Mouse (Mus musculus) spleen, postnatal 14 days (tissue): ENCODE data around the gene Gm11027.
A peak's percentile ranks its signal among the peaks of the same experiment; 100 is the strongest.
"Not testable (repeated sequence)": the region's sequence is repeated elsewhere in the genome, so short reads cannot be mapped to it uniquely, and the experiment has no call there.

ENCODE experiments used
- DNase-seq, 2 experiments: peaks; one replicate each; pipeline ENCODE4 v3.0.0; 2021 to 2022; ENCODE audit warnings: low spot score in 2 of 2

Gene Gm11027

DNA sequence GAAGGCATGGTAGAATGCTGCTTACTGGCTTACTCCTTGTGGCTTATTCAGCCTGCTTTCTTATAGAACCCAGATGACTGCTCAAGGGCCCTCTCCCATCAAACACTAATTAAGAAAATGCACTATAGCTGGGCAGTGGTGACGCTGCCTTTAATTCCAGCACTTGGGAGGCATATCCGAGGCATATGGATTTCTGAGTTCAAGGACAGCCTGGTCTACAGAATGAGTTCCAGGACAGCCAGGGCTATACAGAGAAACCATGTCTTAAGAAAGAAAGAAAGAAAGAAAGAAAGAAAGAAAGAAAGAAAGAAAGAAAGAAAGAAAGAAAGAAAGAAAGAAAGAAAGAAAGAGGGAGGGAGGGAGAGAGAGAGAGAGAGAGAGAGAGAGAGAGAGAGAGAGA, at the start of gene Gm11027:
Gene Gm11027 (plus strand): TSS at position 301 of the 400 bp plus-strand sequence.
- not testable (repeated sequence) for DNase-seq

- no peak for DNase-seq
Measured at GRCm38 (mm10) chr12:116226289-116227057, 48.7 kb upstream of the Gm11027 start.

DNA sequence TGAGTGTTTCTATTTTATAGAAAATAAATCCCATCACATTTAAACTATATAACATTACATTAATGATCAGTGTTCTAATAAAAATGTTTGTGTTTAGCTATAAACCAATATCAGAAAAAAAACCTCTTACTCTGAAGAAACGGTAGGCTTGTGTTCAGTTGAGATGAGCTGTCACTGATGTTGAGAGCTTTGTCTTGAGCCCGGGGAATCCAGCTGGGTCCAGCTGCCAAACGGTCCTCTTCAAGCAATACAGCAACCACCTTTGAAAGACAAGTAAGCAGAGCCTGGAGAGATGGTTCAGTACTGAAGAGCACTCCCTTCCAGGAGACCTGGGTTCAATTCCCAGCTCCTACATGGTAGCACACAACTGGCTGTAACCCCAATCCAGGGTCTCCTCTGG, 45.7 kb upstream of the Gm11027 start:
- no peak for DNase-seq

DNA sequence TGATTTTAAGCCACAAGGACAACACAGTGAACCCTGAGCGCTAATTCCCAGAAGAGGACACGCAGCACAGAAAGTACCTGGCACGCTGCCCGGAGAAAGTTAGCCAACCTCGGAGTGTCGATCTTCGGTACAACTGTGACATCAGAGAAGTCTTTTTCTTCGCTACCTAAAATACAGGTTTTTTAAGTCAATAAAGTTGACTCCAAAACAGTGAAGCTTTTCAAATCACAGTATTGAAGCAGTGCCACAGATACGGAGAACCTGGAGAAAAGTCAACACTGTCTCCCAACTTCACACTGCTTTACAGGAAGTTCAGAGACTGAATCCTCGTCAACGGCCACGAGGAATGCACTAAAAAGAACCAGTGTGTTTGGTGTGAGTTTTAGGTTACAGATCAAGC, 43.6 kb upstream of the Gm11027 start:
- DNase-seq, result no peak

- DNase-seq, result no peak
Measured at GRCm38 (mm10) chr12:116232061-116232460, 43.1 kb upstream of the Gm11027 start.

- no peak for DNase-seq
Measured at GRCm38 (mm10) chr12:116235356-116235755, 39.8 kb upstream of the Gm11027 start.

DNA sequence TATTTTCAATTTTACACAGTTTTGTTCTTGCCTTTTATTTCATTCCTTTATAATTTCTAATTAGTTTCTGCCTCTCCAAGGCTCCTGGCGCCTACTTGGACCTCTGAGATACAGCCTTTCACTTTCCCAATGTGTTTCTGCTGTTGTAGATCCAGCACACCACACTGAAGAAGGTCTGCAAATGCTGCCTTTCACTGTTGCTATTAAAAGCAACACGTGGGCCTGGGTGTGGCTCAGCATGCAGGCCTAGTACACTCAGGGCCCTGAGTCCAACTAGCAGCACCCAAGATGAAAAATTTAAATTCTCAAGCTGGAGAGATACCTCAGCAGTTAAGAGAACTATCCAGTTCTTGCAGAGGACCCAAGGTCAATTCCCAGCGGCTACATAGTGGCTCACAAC, 38.5 kb upstream of the Gm11027 start:
- no peak for DNase-seq

DNA sequence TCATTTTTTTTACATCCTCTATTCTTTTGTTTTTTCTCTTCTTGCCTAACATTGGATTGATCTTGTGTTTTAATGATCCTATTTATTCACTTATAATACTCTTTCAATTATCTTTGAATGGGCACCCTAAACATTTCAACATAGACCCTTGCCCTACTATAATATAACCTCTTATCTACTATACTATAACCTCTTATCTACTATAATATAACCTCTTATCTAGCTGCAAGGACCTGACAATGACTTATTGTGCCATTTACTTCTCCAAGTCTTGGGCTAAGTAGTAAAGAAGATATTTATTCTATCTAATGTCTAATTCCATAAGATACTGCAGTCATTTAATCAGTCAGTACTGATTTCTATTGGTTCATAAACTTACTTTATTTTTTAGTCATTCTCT, 36.8 kb upstream of the Gm11027 start:
- no peak for DNase-seq

DNA sequence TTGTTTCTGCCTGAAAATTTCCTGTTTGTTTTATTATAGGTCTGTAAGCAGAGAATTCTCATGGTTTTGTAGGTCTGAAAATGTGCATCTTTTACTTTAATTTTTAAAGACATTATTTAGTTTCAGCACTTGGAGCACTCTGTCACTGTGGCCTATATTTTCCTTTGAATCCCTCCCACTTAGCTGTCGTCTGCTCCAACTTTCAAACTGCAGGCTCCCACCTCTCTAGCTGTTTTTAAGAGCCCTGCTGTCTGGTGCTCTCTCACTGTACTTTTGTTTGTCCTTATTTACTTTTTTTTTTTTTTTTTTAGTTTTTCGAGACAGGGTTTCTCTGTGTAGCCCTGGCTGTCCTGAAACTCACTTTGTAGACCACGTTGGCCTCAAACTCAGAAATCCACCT, 36.4 kb upstream of the Gm11027 start:
- DNase-seq, result no peak

DNA sequence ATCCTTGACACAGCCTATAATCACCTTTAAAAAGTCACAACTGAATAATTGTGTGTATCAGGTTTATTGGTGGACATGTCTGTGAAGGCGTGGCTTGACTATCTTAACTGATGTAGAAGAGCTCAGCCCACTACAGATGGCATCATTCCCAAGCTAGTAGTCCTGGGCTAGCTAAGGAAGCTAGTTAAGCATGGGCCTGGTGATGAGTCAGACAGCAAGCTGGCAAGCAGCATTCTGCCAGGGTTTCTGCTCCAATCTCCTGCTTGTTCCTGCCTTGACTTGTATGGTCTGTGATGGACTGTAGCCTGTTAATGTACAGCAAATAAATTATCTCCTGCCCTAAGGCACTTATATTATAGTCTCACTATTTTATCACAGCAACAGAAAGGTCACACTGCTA, 30.6 kb upstream of the Gm11027 start:
- DNase-seq, result no peak

GRCm38 (mm10) chr12:116254652-116255051, 20.5 kb upstream of the Gm11027 start:
- DNase-seq, result no peak

- DNase-seq, result no peak
Measured at GRCm38 (mm10) chr12:116255636-116256035, 19.6 kb upstream of the Gm11027 start.

GRCm38 (mm10) chr12:116258321-116258720, 16.9 kb upstream of the Gm11027 start:
- no peak for DNase-seq

- peak; percentile 77 to 83 for DNase-seq
Measured at GRCm38 (mm10) chr12:116262555-116263341, 12.4 kb upstream of the Gm11027 start, which contains the start of gene Wdr60. TSS of gene Wdr60 (minus strand) at chr12:116263022.

DNA sequence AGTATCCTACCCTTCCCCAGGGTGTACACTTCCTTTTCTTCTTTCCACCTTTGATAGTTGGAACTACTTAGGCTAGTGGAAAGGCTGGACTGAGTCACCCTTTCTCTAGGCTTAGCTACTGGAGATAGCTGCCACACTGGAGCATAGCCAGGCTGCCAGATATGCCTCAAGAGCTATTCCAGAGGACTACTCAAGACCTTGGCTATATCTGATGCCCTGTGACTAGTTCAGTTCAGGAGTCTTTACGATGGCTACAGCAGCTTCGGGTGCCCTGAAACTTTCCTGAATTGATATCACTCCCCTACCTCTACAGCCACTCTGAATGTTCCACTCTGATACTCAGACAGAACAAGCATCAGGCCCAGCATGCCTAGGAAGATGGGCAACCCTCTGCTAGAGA, 10.4 kb upstream of the Gm11027 start:
- DNase-seq, result no peak

GRCm38 (mm10) chr12:116265275-116265674, 9.9 kb upstream of the Gm11027 start:
- DNase-seq, result no peak

- DNase-seq, result no peak
Measured at GRCm38 (mm10) chr12:116269450-116269849, 5.7 kb upstream of the Gm11027 start.

DNA sequence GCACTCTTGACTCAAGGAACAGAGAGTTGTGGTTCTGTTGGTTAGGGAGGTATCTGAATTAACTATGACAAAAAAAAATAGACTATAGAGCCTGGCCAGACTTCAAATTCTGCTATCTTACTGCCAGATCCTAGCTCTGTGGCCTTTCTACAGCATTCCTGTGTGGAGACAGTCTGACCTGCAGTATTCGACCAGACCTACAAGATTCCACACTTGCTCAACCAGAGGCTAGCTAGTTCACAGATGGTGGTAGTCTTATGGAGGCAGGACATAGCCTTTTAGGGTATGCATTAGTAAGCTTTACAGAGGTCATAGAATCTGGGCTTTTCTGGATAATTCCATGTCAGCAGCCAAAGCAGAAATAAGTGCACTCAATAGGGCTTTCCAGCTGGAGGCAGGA, 4.6 kb upstream of the Gm11027 start:
- DNase-seq, result no peak

GRCm38 (mm10) chr12:116271071-116271470, 4.1 kb upstream of the Gm11027 start:
- no peak for DNase-seq

DNA sequence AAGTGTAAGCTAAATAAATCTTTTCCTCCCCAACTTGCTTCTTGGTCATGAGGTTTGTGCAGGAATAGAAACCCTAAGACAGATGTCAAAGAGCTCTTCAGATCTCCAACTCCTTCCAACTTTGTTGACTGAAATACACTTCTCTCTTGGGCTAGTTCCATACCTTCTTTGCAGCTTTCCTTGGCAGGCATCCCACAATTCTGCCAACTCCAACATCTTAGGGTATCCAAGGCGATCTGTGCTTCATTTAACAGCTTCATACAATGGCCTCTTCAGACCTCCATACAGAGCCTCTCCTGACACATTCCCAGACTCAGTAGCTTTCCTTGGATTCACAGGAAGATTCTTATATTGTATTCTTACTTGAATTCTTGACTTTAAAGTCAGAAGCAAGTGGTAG, 1.5 kb upstream of the Gm11027 start:
- no peak for DNase-seq

DNA sequence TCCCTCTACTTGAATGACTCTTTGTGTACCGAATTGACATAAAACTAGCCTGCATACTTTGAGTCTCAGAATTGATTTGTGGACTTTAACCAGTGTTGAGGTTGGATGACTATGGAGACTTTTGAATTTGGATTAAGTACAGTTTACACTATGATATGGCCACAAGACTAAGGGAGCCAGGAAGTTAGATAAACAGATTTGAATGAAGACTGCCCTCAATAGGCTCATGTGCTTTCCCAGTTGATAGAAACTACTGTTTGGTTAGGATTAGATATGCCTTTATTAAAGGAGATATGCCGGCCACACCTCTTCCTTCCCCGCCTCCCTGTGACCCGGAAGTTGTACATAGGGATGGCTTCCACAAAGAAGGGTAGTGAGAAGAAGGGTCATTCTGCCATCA, 445 bp downstream of the Gm11027 start:
- DNase-seq, result no peak

DNA sequence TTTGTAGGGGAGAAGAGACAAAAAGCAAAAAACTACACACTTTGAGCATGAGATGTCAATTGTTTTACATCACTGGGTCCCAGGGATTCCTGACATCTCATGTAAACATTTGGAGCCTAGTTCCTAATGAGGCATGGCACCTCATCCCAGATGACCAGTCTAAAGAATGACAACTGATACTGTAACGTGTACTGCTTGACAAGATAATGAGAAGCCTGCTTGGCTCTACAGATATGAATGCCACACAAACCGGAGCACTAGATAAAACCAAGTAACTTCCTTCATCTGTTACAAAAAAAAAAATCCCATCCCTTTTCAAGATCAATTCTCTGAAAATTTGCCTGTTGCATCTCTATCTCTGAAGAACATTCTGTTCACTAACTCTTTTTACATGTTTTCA, 1.8 kb downstream of the Gm11027 start:
- DNase-seq, result no peak

- DNase-seq, result no peak
Measured at GRCm38 (mm10) chr12:116278541-116278940, 3.4 kb downstream of the Gm11027 start.
